Mouse (Mus musculus): ENCODE data around the gene Tssk2. TPM values are rescaled to one million over a fixed set of nuclear protein-coding genes. Genes with fewer than 3 reads are reported as not detected.

The Tssk2 gene
- polyA plus RNA-seq, 1 experiment from 2014 or later = not detected

DNA sequence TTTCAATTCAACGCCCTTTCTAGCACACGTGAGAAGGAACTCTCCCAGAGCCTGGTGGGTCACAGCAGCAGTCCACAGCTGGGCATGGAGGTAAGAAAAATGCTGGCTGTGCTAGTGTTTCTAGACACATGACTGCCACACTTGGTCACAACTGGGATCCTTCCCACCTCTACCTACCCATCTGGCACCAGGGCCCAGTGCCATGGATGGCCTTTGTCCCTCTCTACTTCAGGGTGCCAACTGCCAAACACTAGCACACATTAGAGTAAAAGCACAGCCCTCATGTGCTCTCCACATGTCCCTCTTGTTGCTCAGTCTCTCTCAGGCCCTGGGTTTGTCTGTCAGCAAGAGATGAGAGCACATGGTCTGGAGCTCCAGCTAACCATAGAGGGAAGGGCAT lies 31.2 kb downstream of the Tssk2 start:
- H3K27ac ChIP-seq = no peak overlapping the region
- H3K27me3 ChIP-seq = 0 out of 2 replicates have a peak, but pooled peaks cover 5% of the 10 kb centered on the region
- WGBS = 80% methylated on average over 2 of the region's 2 CpGs

GRCm38 (mm10) chr16:17931906-17932460 lies 33.5 kb downstream of the Tssk2 start:
- H3K27me3 ChIP-seq = peaks cover 10% of the 10 kb centered on the region
- H3K36me3 ChIP-seq = no peaks in the 10 kb centered on the region
- peaks cover 6% of the 10 kb centered on the region for H3K4me1 ChIP-seq (replicated peaks)
- no peak overlapping the region for H3K4me2 ChIP-seq
- H3K9me3 ChIP-seq = no peaks in the 10 kb centered on the region
- 61% methylated on average over 5 of the region's 5 CpGs for WGBS
- no peak for ATAC-seq (ENCODE audit: insufficient number of reproducible peaks, insufficient read depth, low FRiP score, low TSS enrichment, low read depth)
- no peak overlapping the region for H3K4me3 ChIP-seq (replicated peaks)
- no peak overlapping the region for H3K9ac ChIP-seq (replicated peaks)
- H3K27ac ChIP-seq = no peak overlapping the region

More for the DNA sequence above, 31.2 kb downstream of the Tssk2 start:
- Histone ChIP-seq H3K4me3 (replicated peaks) (no peak overlapping the region), H3K36me3 (peaks cover 19% of the 10 kb centered on the region), H3K4me2 (no peak overlapping the region), H3K9ac (replicated peaks) (no peak overlapping the region), H3K4me1 (replicated peaks) (peaks cover 11% of the 10 kb centered on the region), H3K9me3 (no peaks in the 10 kb centered on the region)
- ATAC-seq (ENCODE audit: insufficient number of reproducible peaks, insufficient read depth, low FRiP score, low TSS enrichment, low read depth) = no peak

DNA sequence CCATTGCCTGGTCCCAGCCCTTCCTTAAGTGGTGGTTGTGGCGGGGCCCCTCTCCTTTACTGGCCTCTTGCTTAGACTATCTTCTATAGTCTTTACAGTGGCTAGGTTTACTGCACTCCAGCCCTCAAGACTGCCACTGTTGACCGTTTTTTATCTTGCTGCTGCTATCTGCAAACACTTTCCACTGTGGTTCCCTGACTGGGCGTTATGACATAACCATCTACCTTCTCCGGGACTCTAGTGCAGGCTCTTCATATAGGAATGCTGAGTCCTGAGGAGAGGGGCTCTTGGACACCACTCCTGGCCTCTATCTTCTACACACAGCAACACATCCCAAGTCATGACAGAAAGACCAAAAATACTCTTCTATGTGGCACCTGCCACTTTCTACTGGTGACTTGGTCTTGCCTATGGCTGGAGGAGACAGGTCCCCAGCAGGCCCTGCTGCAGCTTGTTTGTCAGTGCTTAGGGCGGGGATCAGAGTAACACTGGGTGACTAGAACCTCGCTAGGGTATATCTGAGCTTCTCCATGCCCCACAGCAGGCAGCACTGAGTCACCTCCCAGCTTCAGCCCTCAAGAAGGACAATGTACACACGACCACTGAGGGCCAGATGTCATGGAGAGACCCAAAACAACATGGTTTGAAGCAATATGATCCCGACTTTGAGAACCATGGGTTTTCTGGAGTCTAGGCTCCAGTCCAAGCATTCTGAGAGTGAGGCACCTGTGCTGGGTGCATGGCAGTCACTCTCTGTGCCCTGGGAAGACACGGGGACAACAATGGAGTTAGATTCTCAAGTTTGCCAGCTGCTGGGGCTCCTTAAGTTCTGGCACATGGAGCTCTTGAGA lies 35.4 kb downstream of the Tssk2 start:
- Histone ChIP-seq H3K4me2 (no peak overlapping the region), H3K4me1 (replicated peaks) (peaks cover 3% of the 10 kb centered on the region), H3K36me3 (no peaks in the 10 kb centered on the region), H3K9me3 (no peaks in the 10 kb centered on the region), H3K27ac (no peak overlapping the region), H3K27me3 (peaks cover 19% of the 10 kb centered on the region), H3K9ac (replicated peaks) (no peak overlapping the region), H3K4me3 (replicated peaks) (no peak overlapping the region)
- ATAC-seq (ENCODE audit: insufficient number of reproducible peaks, insufficient read depth, low FRiP score, low TSS enrichment, low read depth) = no peak
- 71% methylated on average over 9 of the region's 9 CpGs for WGBS

- 72% methylated on average over 3 of the region's 3 CpGs for WGBS
- peaks cover 19% of the 10 kb centered on the region for H3K27me3 ChIP-seq
- no peak overlapping the region for H3K9ac ChIP-seq (replicated peaks)
- no peak overlapping the region for H3K27ac ChIP-seq
- no peaks in the 10 kb centered on the region; the same call in 1 of the 2 replicates for H3K4me1 ChIP-seq (replicated peaks)
- H3K9me3 ChIP-seq = no peaks in the 10 kb centered on the region
- ATAC-seq (ENCODE audit: insufficient number of reproducible peaks, insufficient read depth, low FRiP score, low TSS enrichment, low read depth) = no peak
- H3K4me3 ChIP-seq (replicated peaks) = no peak overlapping the region
- H3K4me2 ChIP-seq = no peak overlapping the region
- H3K36me3 ChIP-seq = no peaks in the 10 kb centered on the region
Measured at GRCm38 (mm10) chr16:17934445-17934910, 36.0 kb downstream of the Tssk2 start.

GRCm38 (mm10) chr16:17936776-17937175 lies 38.3 kb downstream of the Tssk2 start:
- H3K27me3 ChIP-seq = peaks cover 19% of the 10 kb centered on the region
- WGBS = 79% methylated on average over 10 of the region's 10 CpGs
- no peaks in the 10 kb centered on the region for H3K36me3 ChIP-seq
- no peak overlapping the region for H3K27ac ChIP-seq
- no peaks in the 10 kb centered on the region; the same call in 1 of the 2 replicates for H3K4me1 ChIP-seq (replicated peaks)
- H3K4me2 ChIP-seq = no peak overlapping the region
- ATAC-seq (ENCODE audit: insufficient number of reproducible peaks, insufficient read depth, low FRiP score, low TSS enrichment, low read depth) = no peak
- H3K4me3 ChIP-seq (replicated peaks) = no peak overlapping the region
- H3K9me3 ChIP-seq = no peaks in the 10 kb centered on the region
- H3K9ac ChIP-seq (replicated peaks) = no peak overlapping the region

DNA sequence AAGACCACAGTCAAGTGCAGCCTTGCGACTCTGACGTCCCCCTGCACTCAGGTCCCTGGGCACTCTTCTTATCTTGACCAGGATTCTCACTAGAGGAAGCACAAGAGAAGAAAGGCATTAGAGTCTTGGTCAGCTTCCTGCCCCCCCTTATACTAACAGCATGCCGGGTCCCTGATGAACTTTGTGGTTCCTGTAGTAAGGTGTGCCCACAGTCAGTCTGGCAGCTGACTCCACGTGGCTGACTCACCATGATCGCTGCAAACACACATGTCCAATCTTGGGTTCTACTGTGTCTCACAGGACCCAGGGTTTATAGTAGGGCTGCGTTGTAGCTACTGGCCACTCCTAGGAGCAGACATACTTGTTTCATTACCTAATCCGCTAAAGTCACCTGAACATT lies 39.8 kb downstream of the Tssk2 start:
- Histone ChIP-seq H3K4me2 (no peak overlapping the region), H3K27ac (no peak overlapping the region), H3K4me1 (replicated peaks) (no peaks in the 10 kb centered on the region; the same call in 1 of the 2 replicates), H3K4me3 (replicated peaks) (no peak overlapping the region), H3K9me3 (no peaks in the 10 kb centered on the region), H3K27me3 (peaks cover 19% of the 10 kb centered on the region), H3K36me3 (no peaks in the 10 kb centered on the region), H3K9ac (replicated peaks) (no peak overlapping the region)
- no peak for ATAC-seq (ENCODE audit: insufficient number of reproducible peaks, insufficient read depth, low FRiP score, low TSS enrichment, low read depth)
- WGBS = 83% methylated on average over 7 of the region's 7 CpGs

DNA sequence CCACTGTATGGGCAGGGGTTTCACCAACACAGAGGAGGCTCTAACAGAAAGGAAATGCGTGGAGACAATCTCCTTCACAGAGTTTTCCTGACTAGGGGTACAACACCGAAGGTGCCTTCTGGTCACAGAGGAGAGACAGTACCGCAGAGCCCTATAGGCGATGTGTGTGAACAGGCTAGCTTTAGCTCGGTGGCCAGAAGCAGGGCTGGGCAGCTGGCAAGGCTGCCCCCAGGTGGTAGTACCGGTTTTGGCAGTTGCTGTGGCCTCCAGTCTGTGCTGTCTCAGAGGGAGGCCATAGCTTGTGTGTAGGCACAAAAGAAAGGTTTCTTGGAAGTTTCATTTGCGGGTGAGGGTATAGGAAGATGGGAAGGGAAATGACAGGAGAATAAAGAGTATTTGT lies 40.4 kb downstream of the Tssk2 start:
- H3K27me3 ChIP-seq = peaks cover 19% of the 10 kb centered on the region
- no peaks in the 10 kb centered on the region; the same call in 1 of the 2 replicates for H3K4me1 ChIP-seq (replicated peaks)
- 10% methylated on average over 7 of the region's 7 CpGs for WGBS
- no peak overlapping the region for H3K27ac ChIP-seq
- H3K36me3 ChIP-seq = no peaks in the 10 kb centered on the region
- no peak overlapping the region for H3K9ac ChIP-seq (replicated peaks)
- H3K9me3 ChIP-seq = no peaks in the 10 kb centered on the region
- peak; percentile 73; the same call in 1 of the 2 replicates for ATAC-seq (ENCODE audit: insufficient number of reproducible peaks, insufficient read depth, low FRiP score, low TSS enrichment, low read depth)
- no peak overlapping the region for H3K4me3 ChIP-seq (replicated peaks)
- H3K4me2 ChIP-seq = no peak overlapping the region

DNA sequence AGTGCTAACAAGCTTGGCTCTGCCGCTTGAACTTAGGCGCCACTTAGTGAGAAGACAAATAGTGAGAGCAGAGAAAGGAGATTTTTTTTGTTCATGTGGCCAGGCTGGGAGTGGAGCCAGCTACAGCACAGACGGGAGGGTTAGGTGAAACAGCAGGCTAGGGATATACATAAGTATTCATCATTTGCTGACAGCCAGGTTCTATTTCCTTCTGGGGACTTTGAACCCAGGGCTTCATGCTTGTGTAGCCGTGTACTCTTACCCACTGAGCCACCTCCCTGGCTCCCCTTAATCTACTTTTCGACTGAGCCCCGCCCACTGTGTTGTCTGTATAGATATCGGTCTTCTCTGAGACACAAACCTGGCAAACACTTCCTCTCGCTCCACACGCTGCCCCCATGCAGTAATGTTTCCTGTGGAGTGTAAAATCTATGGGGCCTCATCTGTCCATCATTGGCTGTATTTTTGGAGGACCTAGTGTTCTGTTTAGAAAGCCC lies 40.9 kb downstream of the Tssk2 start:
- no peak for ATAC-seq (ENCODE audit: insufficient number of reproducible peaks, insufficient read depth, low FRiP score, low TSS enrichment, low read depth)
- WGBS = 67% methylated on average over 9 of the region's 9 CpGs

GRCm38 (mm10) chr16:17943466-17943865 lies 45.0 kb downstream of the Tssk2 start:
- 67% methylated on average over 8 of the region's 8 CpGs for WGBS
- Histone ChIP-seq H3K27me3 (no peaks in the 10 kb centered on the region), H3K36me3 (no peaks in the 10 kb centered on the region), H3K9ac (replicated peaks) (no peak overlapping the region), H3K4me3 (replicated peaks) (no peak overlapping the region), H3K4me1 (replicated peaks) (no peaks in the 10 kb centered on the region; the same call in 1 of the 2 replicates), H3K4me2 (no peak overlapping the region), H3K27ac (no peak overlapping the region), H3K9me3 (no peaks in the 10 kb centered on the region)
- ATAC-seq (ENCODE audit: insufficient number of reproducible peaks, insufficient read depth, low FRiP score, low TSS enrichment, low read depth) = no peak

More for the DNA sequence above, 40.9 kb downstream of the Tssk2 start:
- H3K4me1 ChIP-seq (replicated peaks) = no peaks in the 10 kb centered on the region; the same call in 1 of the 2 replicates
- H3K9me3 ChIP-seq = no peaks in the 10 kb centered on the region
- H3K27me3 ChIP-seq = peaks cover 19% of the 10 kb centered on the region
- no peak overlapping the region for H3K9ac ChIP-seq (replicated peaks)
- H3K27ac ChIP-seq = no peak overlapping the region
- H3K36me3 ChIP-seq = no peaks in the 10 kb centered on the region
- H3K4me3 ChIP-seq (replicated peaks) = no peak overlapping the region
- no peak overlapping the region for H3K4me2 ChIP-seq

GRCm38 (mm10) chr16:17945081-17945831 lies 46.8 kb downstream of the Tssk2 start:
- Histone ChIP-seq H3K4me2 (no peak overlapping the region), H3K4me1 (replicated peaks) (peaks cover 4% of the 10 kb centered on the region; the same call in 1 of the 2 replicates), H3K27ac (no peak overlapping the region), H3K9me3 (no peaks in the 10 kb centered on the region), H3K27me3 (no peaks in the 10 kb centered on the region), H3K4me3 (replicated peaks) (no peak overlapping the region), H3K36me3 (no peaks in the 10 kb centered on the region), H3K9ac (replicated peaks) (no peak overlapping the region)
- 55% methylated on average over 7 of the region's 7 CpGs for WGBS
- ATAC-seq (ENCODE audit: insufficient number of reproducible peaks, insufficient read depth, low FRiP score, low TSS enrichment, low read depth) = no peak

- no peak overlapping the region for H3K9ac ChIP-seq (replicated peaks)
- no peaks in the 10 kb centered on the region for H3K36me3 ChIP-seq
- peaks cover 4% of the 10 kb centered on the region; the same call in 1 of the 2 replicates for H3K4me1 ChIP-seq (replicated peaks)
- 45% methylated on average over 2 of the region's 2 CpGs for WGBS
- H3K27ac ChIP-seq = 0 out of 2 replicates have a peak overlapping the region, but pooled peaks have one; percentile 5
- H3K9me3 ChIP-seq = no peaks in the 10 kb centered on the region
- ATAC-seq (ENCODE audit: insufficient number of reproducible peaks, insufficient read depth, low FRiP score, low TSS enrichment, low read depth) = no peak
- no peak overlapping the region for H3K4me2 ChIP-seq
- H3K4me3 ChIP-seq (replicated peaks) = no peak overlapping the region
- no peaks in the 10 kb centered on the region for H3K27me3 ChIP-seq
Measured at GRCm38 (mm10) chr16:17949421-17949877, 51.0 kb downstream of the Tssk2 start.
